Comparison of ENCODE assay signal across 8 mouse cellular contexts in genomic region chr11:70334477-70334876, GRCm38 (mm10). TPM values are rescaled to one million over a fixed set of nuclear protein-coding genes. Genes with fewer than 3 reads are reported as not detected.
DNase-seq lines count a peak whose midpoint lies in the region; ATAC-seq and TF ChIP-seq lines count a peak whose summit lies in the region.
"Had no signal": no experiment of that assay in that cellular context is flagged by ENCODE, and none has a peak within 500 bp of the region (broad histone marks: within the 10 kb centered on the region; RNA-seq: fewer than 3 reads in every experiment).

No protein-coding gene starts in this region.

- H3K9me3 ChIP-seq in neural tube, embryonic 15.5 days (replicated peaks) = no peaks in the 10 kb centered on the region
- H3K9me3 ChIP-seq: limb, embryonic 12.5 days had no signal

- 29% methylated on average over 4 of the region's 4 CpGs for WGBS in neural tube, embryonic 15.5 days
- 25% methylated on average over 4 of the region's 4 CpGs for WGBS in lung, adult 2 months

- H3K9ac ChIP-seq in neural tube, embryonic 15.5 days (replicated peaks) = no peak overlapping the region
- H3K9ac ChIP-seq: limb, embryonic 12.5 days had no signal

- peak; percentile 48 for DNase-seq in neural tube, embryonic 10.5 days (ENCODE audit: extremely low spot score, low spot score)
- DNase-seq in adrenal gland, adult 2 months = peak; percentile 58
- DNase-seq in embryo, embryonic 11 days = peak; percentile 50
- DNase-seq in kidney, postnatal 10 days = peak; percentile 86
- peak; percentile 46 for DNase-seq in lung, adult 2 months
- DNase-seq in right cerebral cortex, postnatal 25 days = peak; percentile 42

- H3K4me1 ChIP-seq in neural tube, embryonic 15.5 days = no peaks in the 10 kb centered on the region
- H3K4me1 ChIP-seq in lung, adult 2 months (ENCODE audit: control insufficient read depth, insufficient read depth, low read length) = no peaks in the 10 kb centered on the region
- H3K4me1 ChIP-seq: limb, embryonic 12.5 days had no signal

- no peak for ATAC-seq in neural tube, embryonic 15.5 days (ENCODE audit: low FRiP score)

- H3K27ac ChIP-seq in neural tube, embryonic 15.5 days (replicated peaks) = no peak overlapping the region
- H3K27ac ChIP-seq: limb, embryonic 12.5 days had no signal

- no peak overlapping the region for H3K4me2 ChIP-seq in neural tube, embryonic 15.5 days
- H3K4me2 ChIP-seq: limb, embryonic 12.5 days had no signal

- no peak overlapping the region for H3K4me3 ChIP-seq in neural tube, embryonic 15.5 days (replicated peaks)
- H3K4me3 ChIP-seq in lung, adult 2 months (replicated peaks; ENCODE audit: extremely low read depth, low read depth, low read length) = no peak overlapping the region
- H3K4me3 ChIP-seq: limb, embryonic 12.5 days had no signal

- H3K36me3 ChIP-seq in neural tube, embryonic 15.5 days = no peaks in the 10 kb centered on the region
- H3K36me3 ChIP-seq: limb, embryonic 12.5 days had no signal

- no peak for TF ChIP-seq POLR2A in lung, adult 2 months (IDR thresholded peaks at IDR 0.05; ENCODE audit: borderline replicate concordance, extremely low read depth, low read depth, low read length)

- H3K27me3 ChIP-seq in neural tube, embryonic 15.5 days (replicated peaks) = 0 out of 2 replicates have a peak, but pooled peaks cover 2% of the 10 kb centered on the region
- H3K27me3 ChIP-seq: limb, embryonic 12.5 days had no signal

- TF ChIP-seq CTCF in lung, adult 2 months (IDR thresholded peaks at IDR 0.05; ENCODE audit: insufficient read depth, low read length) = peak; percentile 66

RNA-seq across cellular contexts. Expression of gene Alox12e, which starts 12.0 kb away (rescaled TPM):
- polyA plus RNA-seq in neural tube, embryonic 15.5 days (2015; fragmentation: Nextera tagmentation; extraction: Ambion mirVana) = 5.9 TPM in 1 of 2 replicates, not detected in the other
- total RNA-seq in adrenal gland, adult 2 months (2021) = not detected
- 0.06 TPM in 1 of 2 replicates, not detected in the other for polyA plus RNA-seq in adrenal gland, adult 2 months (2012; rRNA removed)
- polyA plus RNA-seq in lung, adult 2 months (2012; rRNA removed) = 0.31 and 0.40 TPM in 2 replicates
- polyA plus RNA-seq: limb, embryonic 12.5 days had no signal

RNA-seq across cellular contexts. Expression of gene Alox15, which starts 17.4 kb away (rescaled TPM):
- polyA plus RNA-seq in neural tube, embryonic 15.5 days (2015; fragmentation: Nextera tagmentation; extraction: Ambion mirVana) = 1.2 TPM in 1 of 2 replicates, not detected in the other
- 1 to 10 TPM; 2.8 to 6.8 TPM for total RNA-seq in adrenal gland, adult 2 months (2021)
- polyA plus RNA-seq in adrenal gland, adult 2 months (2012; rRNA removed) = 1.1 and 2.7 TPM in 2 replicates
- polyA plus RNA-seq in lung, adult 2 months (2012; rRNA removed) = 4.2 and 14.2 TPM in 2 replicates
